8 mouse cellular contexts compared by ENCODE assay signal in genomic region chr4:88641077-88641831, GRCm38 (mm10). TPM values are rescaled to one million over a fixed set of nuclear protein-coding genes. Genes with fewer than 3 reads are reported as not detected.
DNase-seq lines count a peak whose midpoint lies in the region; ATAC-seq and TF ChIP-seq lines count a peak whose summit lies in the region.

No protein-coding gene starts in this region.

- H3K4me3 ChIP-seq in embryonic facial prominence, embryonic 14.5 days (ENCODE audit: low read depth, low read length) = peak overlapping the region; percentile 36
- H3K4me3 ChIP-seq in heart, adult 2 months = peak overlapping the region; percentile 57
- peak overlapping the region; percentile 41 for H3K4me3 ChIP-seq in limb, embryonic 13.5 days
- H3K4me3 ChIP-seq in midbrain, embryonic 16.5 days (ENCODE audit: low read depth, low read length) = peak overlapping the region; percentile 20; the same call in 1 of the 2 replicates

- peak; percentile 83 for TF ChIP-seq EP300 in heart, adult 2 months (IDR thresholded peaks at IDR 0.05; ENCODE audit: insufficient read depth, low read depth, low read length)

- no peaks in the 10 kb centered on the region for H3K36me3 ChIP-seq in embryonic facial prominence, embryonic 14.5 days (ENCODE audit: control insufficient read depth, insufficient read depth, low read length)
- no peaks in the 10 kb centered on the region for H3K36me3 ChIP-seq in heart, adult 2 months (ENCODE audit: control insufficient read depth, insufficient read depth, low read length)
- no peaks in the 10 kb centered on the region for H3K36me3 ChIP-seq in limb, embryonic 13.5 days
- H3K36me3 ChIP-seq in midbrain, embryonic 16.5 days (ENCODE audit: control insufficient read depth, insufficient read depth, low read length) = no peaks in the 10 kb centered on the region

- 12% methylated on average over 11 of the region's 11 CpGs for WGBS in embryonic facial prominence, embryonic 14.5 days
- 8% methylated on average over 11 of the region's 11 CpGs for WGBS in heart, adult 2 months
- 8% methylated on average over 11 of the region's 11 CpGs for WGBS in limb, embryonic 13.5 days
- 16% methylated on average over 11 of the region's 11 CpGs for WGBS in midbrain, embryonic 16.5 days

- H3K27me3 ChIP-seq in embryonic facial prominence, embryonic 14.5 days (replicated peaks; ENCODE audit: control insufficient read depth, insufficient read depth, low read length) = no peaks in the 10 kb centered on the region
- H3K27me3 ChIP-seq in heart, adult 2 months (ENCODE audit: control insufficient read depth, insufficient read depth, low read length) = no peaks in the 10 kb centered on the region
- no peaks in the 10 kb centered on the region for H3K27me3 ChIP-seq in limb, embryonic 13.5 days
- no peaks in the 10 kb centered on the region for H3K27me3 ChIP-seq in midbrain, embryonic 16.5 days (ENCODE audit: control insufficient read depth, insufficient read depth, low read depth, low read length)

- ATAC-seq in embryonic facial prominence, embryonic 14.5 days (ENCODE audit: low read depth) = peak; percentile 96
- peak; percentile 92 for ATAC-seq in limb, embryonic 13.5 days (ENCODE audit: low FRiP score, low read depth)
- peak; percentile 98 for ATAC-seq in midbrain, embryonic 16.5 days

- DNase-seq in 3134 (ENCODE audit: extremely low read depth, insufficient read length, low spot score) = peak; percentile 93
- peak; percentile 81 to 96 for DNase-seq in adrenal gland, postnatal 4 days (ENCODE audit: low spot score in 2 of 2)
- peak; percentile 97 for DNase-seq in embryonic facial prominence, embryonic 14.5 days (ENCODE audit: low spot score)
- peak; percentile 88 to 93 for DNase-seq in heart, adult 2 months
- DNase-seq in kidney, adult 8-10 months = peak; percentile 77 to 92
- peak; percentile 95 to 100 for DNase-seq in spleen, postnatal 10 days (ENCODE audit: low spot score in 2 of 2)

- peak overlapping the region; percentile 50 for H3K9ac ChIP-seq in embryonic facial prominence, embryonic 14.5 days (ENCODE audit: low read depth, low read length)
- peak overlapping the region; percentile 72 for H3K9ac ChIP-seq in heart, adult 2 months (ENCODE audit: low read depth, low read length)
- peak overlapping the region; percentile 39; the same call in 1 of the 2 replicates for H3K9ac ChIP-seq in limb, embryonic 13.5 days
- H3K9ac ChIP-seq in midbrain, embryonic 16.5 days (ENCODE audit: low read depth, low read length) = no peak overlapping the region

- H3K4me2 ChIP-seq in embryonic facial prominence, embryonic 14.5 days (ENCODE audit: low read depth, low read length) = peak overlapping the region; percentile 55
- peak overlapping the region; percentile 58 for H3K4me2 ChIP-seq in limb, embryonic 13.5 days (replicated peaks)
- peak overlapping the region; percentile 40; the same call in 1 of the 2 replicates for H3K4me2 ChIP-seq in midbrain, embryonic 16.5 days (ENCODE audit: low read length)

- no peaks in the 10 kb centered on the region for H3K9me3 ChIP-seq in embryonic facial prominence, embryonic 14.5 days (ENCODE audit: control insufficient read depth, low read length)
- H3K9me3 ChIP-seq in limb, embryonic 13.5 days = no peaks in the 10 kb centered on the region
- no peaks in the 10 kb centered on the region for H3K9me3 ChIP-seq in midbrain, embryonic 16.5 days (replicated peaks; ENCODE audit: control insufficient read depth, low read length, poor library complexity, severe bottlenecking)

- no peaks in the 10 kb centered on the region for H3K4me1 ChIP-seq in embryonic facial prominence, embryonic 14.5 days (ENCODE audit: control insufficient read depth, insufficient read depth, low read length)
- H3K4me1 ChIP-seq in heart, adult 2 months (ENCODE audit: control insufficient read depth, insufficient read depth, low read length) = no peaks in the 10 kb centered on the region
- H3K4me1 ChIP-seq in limb, embryonic 13.5 days = no peaks in the 10 kb centered on the region
- H3K4me1 ChIP-seq in midbrain, embryonic 16.5 days (ENCODE audit: control insufficient read depth, insufficient read depth, low read length) = no peaks in the 10 kb centered on the region

- TF ChIP-seq POLR2A in heart, adult 2 months (IDR thresholded peaks at IDR 0.05; ENCODE audit: insufficient read depth, low read depth, low read length) = no peak

- TF ChIP-seq CTCF in heart, adult 2 months (IDR thresholded peaks at IDR 0.05) = peak; percentile 89

- H3K79me2 ChIP-seq in heart, adult 2 months (replicated peaks; ENCODE audit: control insufficient read depth, insufficient read depth, low read length) = no peaks in the 10 kb centered on the region

- no peak overlapping the region for H3K27ac ChIP-seq in embryonic facial prominence, embryonic 14.5 days (replicated peaks; ENCODE audit: low read depth, low read length)
- no peak overlapping the region for H3K27ac ChIP-seq in heart, adult 2 months
- no peak overlapping the region for H3K27ac ChIP-seq in limb, embryonic 13.5 days
- no peak overlapping the region for H3K27ac ChIP-seq in midbrain, embryonic 16.5 days (ENCODE audit: low read length)

- intact Hi-C loops in heart, adult 2 months (cut with DNase I) = loop anchor here (2.0 kb wide), 1 partner anchor 90 kb away; no protein-coding TSS in a partner anchor

RNA-seq across cellular contexts. Expression of gene Ifna13, which starts 3.0 kb away (rescaled TPM):
- not detected for total RNA-seq in adrenal gland, postnatal 4 days (2021)
- polyA plus RNA-seq in embryonic facial prominence, embryonic 14.5 days (2014; fragmentation: Nextera tagmentation; extraction: Ambion mirVana) = not detected in 2 replicates
- total RNA-seq in heart, adult 2 months (2021) = not detected
- not detected in 2 replicates for polyA plus RNA-seq in heart, adult 2 months (2012; rRNA removed)
- not detected in 2 replicates for polyA plus RNA-seq in limb, embryonic 13.5 days (2015; fragmentation: Nextera tagmentation; extraction: Ambion mirVana)
- polyA plus RNA-seq in midbrain, embryonic 16.5 days (2015; fragmentation: Nextera tagmentation; extraction: Ambion mirVana) = not detected in 2 replicates

RNA-seq across cellular contexts. Expression of gene C87499, which starts 7.0 kb away (rescaled TPM):
- total RNA-seq in adrenal gland, postnatal 4 days (2021) = not detected
- polyA plus RNA-seq in embryonic facial prominence, embryonic 14.5 days (2014; fragmentation: Nextera tagmentation; extraction: Ambion mirVana) = not detected in 2 replicates
- not detected for total RNA-seq in heart, adult 2 months (2021)
- polyA plus RNA-seq in heart, adult 2 months (2012; rRNA removed) = not detected in 2 replicates
- not detected in 2 replicates for polyA plus RNA-seq in limb, embryonic 13.5 days (2015; fragmentation: Nextera tagmentation; extraction: Ambion mirVana)
- polyA plus RNA-seq in midbrain, embryonic 16.5 days (2015; fragmentation: Nextera tagmentation; extraction: Ambion mirVana) = not detected in 2 replicates

RNA-seq across cellular contexts. Expression of gene Ifna16, which starts 35.5 kb away (rescaled TPM):
- not detected for total RNA-seq in adrenal gland, postnatal 4 days (2021)
- polyA plus RNA-seq in embryonic facial prominence, embryonic 14.5 days (2014; fragmentation: Nextera tagmentation; extraction: Ambion mirVana) = not detected in 2 replicates
- not detected for total RNA-seq in heart, adult 2 months (2021)
- not detected in 2 replicates for polyA plus RNA-seq in heart, adult 2 months (2012; rRNA removed)
- polyA plus RNA-seq in limb, embryonic 13.5 days (2015; fragmentation: Nextera tagmentation; extraction: Ambion mirVana) = not detected in 2 replicates
- polyA plus RNA-seq in midbrain, embryonic 16.5 days (2015; fragmentation: Nextera tagmentation; extraction: Ambion mirVana) = not detected in 2 replicates

RNA-seq across cellular contexts. Expression of gene Ifna12, which starts 38.1 kb away (rescaled TPM):
- total RNA-seq in adrenal gland, postnatal 4 days (2021) = not detected
- polyA plus RNA-seq in embryonic facial prominence, embryonic 14.5 days (2014; fragmentation: Nextera tagmentation; extraction: Ambion mirVana) = not detected in 2 replicates
- total RNA-seq in heart, adult 2 months (2021) = not detected
- not detected in 2 replicates for polyA plus RNA-seq in heart, adult 2 months (2012; rRNA removed)
- polyA plus RNA-seq in limb, embryonic 13.5 days (2015; fragmentation: Nextera tagmentation; extraction: Ambion mirVana) = not detected in 2 replicates
- polyA plus RNA-seq in midbrain, embryonic 16.5 days (2015; fragmentation: Nextera tagmentation; extraction: Ambion mirVana) = not detected in 2 replicates

RNA-seq across cellular contexts. Expression of gene Ifna2, which starts 42.5 kb away (rescaled TPM):
- total RNA-seq in adrenal gland, postnatal 4 days (2021) = not detected
- not detected in 2 replicates for polyA plus RNA-seq in embryonic facial prominence, embryonic 14.5 days (2014; fragmentation: Nextera tagmentation; extraction: Ambion mirVana)
- total RNA-seq in heart, adult 2 months (2021) = not detected
- not detected in 2 replicates for polyA plus RNA-seq in heart, adult 2 months (2012; rRNA removed)
- polyA plus RNA-seq in limb, embryonic 13.5 days (2015; fragmentation: Nextera tagmentation; extraction: Ambion mirVana) = not detected in 2 replicates
- polyA plus RNA-seq in midbrain, embryonic 16.5 days (2015; fragmentation: Nextera tagmentation; extraction: Ambion mirVana) = not detected in 2 replicates
